Mouse (Mus musculus) bone marrow, adult 2 months (tissue): ENCODE data around the gene Exd2. TPM values are rescaled to one million over a fixed set of nuclear protein-coding genes. Genes with fewer than 3 reads are reported as not detected.
A peak's percentile ranks its signal among the peaks of the same experiment; 100 is the strongest.
"Not testable (repeated sequence)": the region's sequence is repeated elsewhere in the genome, so short reads cannot be mapped to it uniquely, and the experiment has no call there.

ENCODE experiments used
- H3K27ac ChIP-seq: fragments of 200-500 bp; 2 replicates; pipeline ENCODE4 v1.5.1; 2012; ENCODE audit warnings: low read depth, mild to moderate bottlenecking, control low read depth, inconsistent platforms, low read length; ENCODE audit not compliant: control insufficient read depth, poor library complexity, insufficient read depth
- H3K4me1 ChIP-seq: fragments of 200-500 bp; 2 replicates; pipeline ENCODE4 v1.6.1; 2011; ENCODE audit warnings: low read length; ENCODE audit not compliant: control insufficient read depth, insufficient read depth
- H3K4me3 ChIP-seq: fragments of 200-500 bp; replicated peaks from 2 replicates; pipeline ENCODE3; 2011; ENCODE audit warnings: mild to moderate bottlenecking, low read depth, low read length, control low read depth; ENCODE audit not compliant: control insufficient read depth
- CTCF ChIP-seq: fragments of 200-500 bp; IDR thresholded peaks from 2 replicates; pipeline ENCODE4 v1.5.1; 2011; ENCODE audit warnings: low read length, control low read depth; ENCODE audit not compliant: control insufficient read depth, insufficient read depth
- POLR2A ChIP-seq: fragments of 200-500 bp; IDR thresholded peaks from 2 replicates; pipeline ENCODE4 v1.6.1; 2011; ENCODE audit warnings: low read depth, mild to moderate bottlenecking, control low read depth, low read length, borderline replicate concordance; ENCODE audit not compliant: control insufficient read depth
- WGBS: fragments of 180-500 bp; shearing (Covaris S2); methylation state at CpG from one replicate; pipeline ENCODE4 v1.1.7; 2018; 5-methylcytosine and 5-hydroxymethylcytosine counted together
- polyA plus RNA-seq: library from polyadenylated mRNA; stranded (reverse); fragments of >200 nt; gene quantifications from 2 replicates; pipeline ENCODE4 v1.2.4, GENCODE M21; 2011; ENCODE audit warnings: low replicate concordance; ENCODE audit not compliant: missing spikeins, insufficient read depth, insufficient read length

Exd2 gene
- polyA plus RNA-seq, 1 experiment, result 7.0 TPM

GRCm38 (mm10) chr12:80437051-80437675 is 25.7 kb upstream of the Exd2 start:
- peak overlapping the region; percentile 90; the same call in 1 of the 2 replicates for H3K27ac ChIP-seq

GRCm38 (mm10) chr12:80440957-80441356 is 21.9 kb upstream of the Exd2 start:
- H3K4me3 ChIP-seq, result no peak overlapping the region
- TF ChIP-seq CTCF (no peak), POLR2A (no peak)
- H3K4me1 ChIP-seq, result no peaks in the 10 kb centered on the region
- 79% methylated on average over 2 of the region's 2 CpGs for WGBS
- no peak overlapping the region for H3K27ac ChIP-seq

More at GRCm38 (mm10) chr12:80437051-80437675, 25.7 kb upstream of the Exd2 start:
- Histone ChIP-seq H3K4me1 (no peaks in the 10 kb centered on the region; the same call in 1 of the 2 replicates), H3K4me3 (no peak overlapping the region)
- 53% methylated on average over 4 of the region's 4 CpGs for WGBS
- TF ChIP-seq POLR2A, result no peak
- TF ChIP-seq CTCF, result no peak

- H3K4me3 ChIP-seq, result no peak overlapping the region
- TF ChIP-seq CTCF (no peak), POLR2A (no peak)
- 79% methylated on average over 9 of the region's 9 CpGs for WGBS
- H3K27ac ChIP-seq, result no peak overlapping the region
- H3K4me1 ChIP-seq, result no peaks in the 10 kb centered on the region
Measured at GRCm38 (mm10) chr12:80444525-80445109, 18.3 kb upstream of the Exd2 start.

DNA sequence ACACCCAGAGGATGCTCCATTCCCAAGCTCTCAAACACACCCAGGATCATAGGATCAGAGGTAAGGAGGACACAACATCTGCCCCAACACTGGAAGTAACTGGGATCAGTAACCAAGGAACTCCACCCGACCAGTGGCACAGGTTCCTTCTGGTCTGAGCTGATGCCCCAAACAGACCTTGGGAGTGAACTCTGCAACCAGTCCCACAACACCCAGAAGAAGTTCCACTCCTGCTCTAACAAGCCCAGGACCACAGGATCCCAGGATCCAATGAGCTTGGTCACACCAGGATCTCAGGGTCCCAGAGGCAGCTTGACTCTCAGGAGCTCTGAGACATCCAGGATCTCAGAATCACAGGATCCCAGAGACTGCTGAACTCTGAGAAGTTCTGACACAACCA is 9.4 kb upstream of the Exd2 start:
- 87% methylated on average over 1 of the region's 1 CpGs for WGBS
- H3K4me3 ChIP-seq, result no peak overlapping the region
- H3K4me1 ChIP-seq, result no peaks in the 10 kb centered on the region
- no peak overlapping the region for H3K27ac ChIP-seq
- no peak for TF ChIP-seq POLR2A
- no peak for TF ChIP-seq CTCF

- H3K4me3 ChIP-seq, result no peak overlapping the region
- no peak for TF ChIP-seq CTCF
- TF ChIP-seq POLR2A, result no peak
- no peak overlapping the region for H3K27ac ChIP-seq
- WGBS, result 75% methylated on average over 5 of the region's 5 CpGs
- H3K4me1 ChIP-seq, result no peaks in the 10 kb centered on the region
Measured at GRCm38 (mm10) chr12:80458033-80458432, 4.9 kb upstream of the Exd2 start.

DNA sequence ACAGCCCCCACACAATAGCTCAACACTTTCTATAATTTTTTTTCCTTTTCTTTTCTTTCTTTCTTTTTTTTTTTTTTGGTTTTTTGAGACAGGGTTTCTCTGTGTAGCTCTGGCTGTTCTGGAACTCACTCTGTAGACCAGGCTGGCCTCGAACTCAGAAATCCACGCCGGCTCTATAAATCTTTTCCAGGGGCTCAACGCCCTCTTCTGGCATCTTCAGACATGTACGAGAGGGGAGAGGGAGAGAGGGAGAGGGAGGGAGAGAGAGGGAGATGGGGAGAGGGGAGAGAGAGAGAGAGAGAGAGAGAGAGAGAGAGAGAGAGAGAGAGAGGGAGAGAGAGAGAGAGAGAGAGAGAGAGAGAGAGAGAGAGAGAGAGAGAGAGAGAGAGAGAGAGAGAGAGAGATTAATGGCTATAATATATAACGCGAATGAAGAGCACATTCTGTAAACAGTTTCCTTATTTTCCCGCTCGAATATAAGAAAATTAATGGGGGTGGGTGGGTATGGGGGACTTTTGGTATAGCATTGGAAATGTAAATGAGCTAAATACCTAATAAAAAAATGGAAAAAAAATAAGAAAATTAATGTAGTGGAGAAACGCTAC is 501 bp upstream of the Exd2 start:
- not testable (repeated sequence) for H3K4me1 ChIP-seq, H3K4me3 ChIP-seq, H3K27ac ChIP-seq
- WGBS, result 3% methylated on average over 10 of the region's 10 CpGs

DNA sequence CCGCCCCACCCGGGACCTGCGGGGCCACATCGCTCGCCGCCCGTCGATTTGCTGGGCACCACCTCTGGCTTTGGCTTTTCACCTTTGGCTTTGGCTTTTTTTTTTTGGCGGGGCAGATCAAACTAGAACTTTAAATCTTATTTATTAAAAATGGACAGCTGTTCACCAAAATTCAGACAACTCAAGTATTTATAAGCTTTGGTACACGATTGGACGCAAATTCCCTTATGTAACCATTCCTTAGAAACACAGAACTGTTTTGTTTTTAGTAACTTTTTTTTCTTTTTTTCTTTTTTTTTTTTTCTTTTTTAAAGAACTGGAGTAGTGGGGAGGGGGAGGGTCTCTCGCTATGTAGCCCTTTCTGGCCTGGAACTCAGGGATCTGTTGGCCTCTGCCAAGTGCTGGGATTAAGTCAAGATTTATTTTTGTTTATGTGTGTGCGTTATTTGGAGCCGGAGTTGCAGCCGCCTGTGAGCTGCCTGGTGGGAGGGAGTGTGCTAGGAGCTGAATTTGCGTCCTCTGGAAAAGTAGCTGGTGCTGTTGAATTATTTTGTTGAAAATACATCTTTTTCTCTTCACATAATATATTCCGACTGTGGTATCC is 873 bp downstream of the Exd2 start:
- TF ChIP-seq CTCF (no peak), POLR2A (no peak)
- Histone ChIP-seq H3K27ac (no peak overlapping the region; the same call in 1 of the 2 replicates), H3K4me3 (peak overlapping the region; percentile 99), H3K4me1 (no peaks in the 10 kb centered on the region)
- WGBS, result 21% methylated on average over 17 of the region's 17 CpGs

- WGBS, result 71% methylated on average over 2 of the region's 2 CpGs
- Histone ChIP-seq H3K27ac (no peak overlapping the region), H3K4me3 (no peak overlapping the region), H3K4me1 (no peaks in the 10 kb centered on the region; the same call in 1 of the 2 replicates)
- no peak for TF ChIP-seq POLR2A
- no peak for TF ChIP-seq CTCF
Measured at GRCm38 (mm10) chr12:80470206-80470605, 7.3 kb downstream of the Exd2 start.

GRCm38 (mm10) chr12:80471926-80472325 is 9.0 kb downstream of the Exd2 start:
- WGBS, result 61% methylated on average over 4 of the region's 4 CpGs
- Histone ChIP-seq H3K4me3 (no peak overlapping the region), H3K4me1 (no peaks in the 10 kb centered on the region; the same call in 1 of the 2 replicates), H3K27ac (no peak overlapping the region)
- no peak for TF ChIP-seq CTCF
- no peak for TF ChIP-seq POLR2A
